Mouse (Mus musculus) layer of hippocampus, postnatal 14 days (tissue): Measurements from ENCODE around the gene Disp2. TPM values are rescaled to one million over a fixed set of nuclear protein-coding genes. Genes with fewer than 3 reads are reported as not detected.
A peak's percentile ranks its signal among the peaks of the same experiment; 100 is the strongest.

Experiments used
- DNase-seq, 2 experiments: peaks; one replicate each; pipeline ENCODE4 v3.0.0; 2021 to 2022; ENCODE audit warnings: low spot score in 2 of 2, mixed read lengths in 1 of 2
- long read RNA-seq, 2 experiments: library from polyadenylated mRNA; stranded (forward); transcript quantifications; one replicate each; pipeline ENCODE4 v2.0.0; 2021
- total RNA-seq, 2 experiments: library from RNA; stranded (reverse); gene quantifications; 2 replicates each; pipeline ENCODE4 v1.2.3; 2021

Disp2 gene
- total RNA-seq: 100 to 1,000 TPM; 218 to 234 TPM
- long read RNA-seq, experiment 1, full-length matches to known transcripts: 7 of 49 reads
- long read RNA-seq, experiment 1, partial matches to known transcripts: 41 of 49 reads
- long read RNA-seq, experiment 1, other reads (novel, unspliced or antisense): 1 of 49 reads
- long read RNA-seq, experiment 2, full-length matches to known transcripts: 11 of 54 reads
- long read RNA-seq, experiment 2, partial matches to known transcripts: 39 of 54 reads
- long read RNA-seq, experiment 2, other reads (novel, unspliced or antisense): 4 of 54 reads

- peak; percentile 94 to 96 for DNase-seq
Measured at GRCm38 (mm10) chr2:118779504-118780480, at the start of gene Disp2. Gene Disp2 (plus strand): TSS chr2:118779719.

DNA sequence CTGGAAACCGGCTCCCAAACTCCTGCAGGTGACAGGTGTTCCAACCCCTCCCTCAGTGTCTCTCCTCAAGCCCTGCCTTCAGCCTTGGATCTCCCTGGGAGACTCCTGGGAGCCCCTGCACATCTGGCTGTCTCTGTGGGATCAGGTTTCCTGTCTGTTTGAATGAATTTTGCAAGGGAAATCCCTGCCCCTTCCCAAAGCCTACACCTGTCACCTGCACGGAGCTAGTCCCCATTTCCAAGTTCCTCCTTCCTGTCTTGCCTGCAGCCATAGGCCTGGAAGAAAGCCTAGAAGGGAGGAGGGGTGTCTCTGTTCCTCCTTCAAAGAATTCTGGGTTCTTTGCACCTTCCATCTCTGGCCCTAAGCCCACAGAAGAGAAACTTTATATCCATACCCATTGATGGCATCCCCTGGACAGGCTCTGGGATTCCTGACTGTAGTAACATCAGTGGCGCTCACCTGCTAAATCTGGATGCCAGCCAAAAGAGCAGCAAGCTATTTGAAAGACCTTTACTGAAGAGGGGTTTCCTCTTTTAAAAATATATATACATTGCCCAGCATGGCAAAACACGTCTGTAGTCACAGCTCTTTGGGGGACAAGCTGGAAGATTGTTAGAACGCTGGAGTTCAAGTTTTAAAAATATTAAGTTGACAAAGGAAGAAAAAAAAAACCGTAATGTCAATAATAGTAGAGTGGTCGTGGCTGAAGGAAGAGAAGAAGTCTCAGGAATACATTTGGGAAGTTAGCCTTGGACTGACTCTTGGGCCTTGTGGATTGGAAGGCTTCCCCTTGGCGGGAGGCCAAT, 49.5 kb upstream of the Disp2 start:
- DNase-seq: no peak

GRCm38 (mm10) chr2:118730622-118730915, 49.0 kb upstream of the Disp2 start:
- DNase-seq: peak; percentile 77 to 82

- DNase-seq: no peak
Measured at GRCm38 (mm10) chr2:118731981-118732380, 47.5 kb upstream of the Disp2 start.

- peak; percentile 53 to 80 for DNase-seq
Measured at GRCm38 (mm10) chr2:118733341-118733740, 46.2 kb upstream of the Disp2 start.

DNA sequence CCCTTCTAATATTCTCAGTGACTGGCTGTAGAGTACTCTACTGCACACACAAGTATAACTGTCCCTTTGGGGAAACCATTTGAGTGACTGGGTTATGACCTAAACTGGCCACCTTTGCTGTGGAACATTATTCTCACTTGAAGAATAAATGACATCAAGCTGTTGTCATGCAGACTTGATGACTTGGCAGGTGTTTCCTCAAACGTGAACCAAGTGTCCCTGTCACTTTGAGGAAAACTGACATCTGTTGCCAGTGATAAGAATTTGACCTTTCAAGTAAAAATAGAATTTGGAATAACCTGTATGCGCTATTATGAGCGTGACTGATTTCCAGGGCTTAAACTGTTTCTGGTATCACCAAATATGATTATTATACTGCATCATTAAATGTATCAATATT, 39.2 kb upstream of the Disp2 start:
- no peak for DNase-seq

DNA sequence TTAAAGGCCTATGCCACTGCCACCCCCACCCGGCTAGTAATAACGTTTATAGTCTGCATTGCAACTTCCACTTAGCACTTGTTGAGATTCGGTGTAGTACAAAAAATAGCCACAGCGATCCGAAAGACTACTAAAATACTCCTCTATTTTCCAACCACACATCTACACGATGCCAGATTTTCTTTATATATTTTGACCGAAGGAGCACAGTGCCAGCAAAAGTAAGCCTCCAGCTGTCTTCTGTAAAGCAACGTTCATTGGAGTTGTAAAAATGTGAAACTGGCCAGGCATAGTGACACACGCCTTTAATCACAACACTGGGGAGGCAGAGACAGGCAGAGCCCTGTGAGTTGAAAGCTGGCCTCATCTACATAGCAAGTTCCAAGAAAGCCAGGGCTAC, 38.3 kb upstream of the Disp2 start:
- DNase-seq: no peak

- peak in 1 of 2 experiments; percentile 58 for DNase-seq
Measured at GRCm38 (mm10) chr2:118743261-118743943, 36.1 kb upstream of the Disp2 start.

- DNase-seq: no peak
Measured at GRCm38 (mm10) chr2:118744621-118745020, 34.9 kb upstream of the Disp2 start.

DNA sequence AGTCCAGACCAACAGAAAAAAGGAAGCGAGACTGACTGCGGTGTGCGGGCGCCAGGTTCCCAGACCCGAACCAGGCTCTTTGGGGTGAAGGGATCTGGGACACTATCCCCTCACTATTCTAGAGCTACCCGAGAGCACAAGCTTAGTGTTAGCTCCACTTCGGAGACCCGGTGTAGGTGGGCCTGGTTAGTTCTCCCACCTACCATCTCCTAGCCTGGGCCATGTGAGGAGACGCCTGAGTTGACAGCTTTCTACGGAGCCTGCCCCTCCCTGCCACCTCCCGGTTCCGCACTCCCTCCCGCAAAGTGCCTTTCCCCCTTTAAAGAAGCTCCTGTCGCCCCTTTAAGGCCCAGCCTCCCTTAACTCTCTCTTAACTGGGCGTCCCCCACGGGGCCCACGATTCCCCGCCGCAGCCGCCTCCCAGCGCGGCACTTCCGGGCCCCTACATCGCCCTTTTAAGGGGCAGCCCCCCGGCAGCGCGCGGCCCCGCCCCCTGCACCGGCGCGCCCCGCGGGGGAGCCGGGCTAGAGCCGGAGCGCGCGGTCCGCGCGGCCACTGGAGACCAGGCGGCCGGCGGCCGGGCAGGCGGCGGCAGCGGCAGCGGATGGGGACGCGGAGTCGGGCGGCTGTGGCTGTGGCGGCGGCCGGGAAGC, 34.2 kb upstream of the Disp2 start, which contains the start of gene Inafm2:
Gene Inafm2 (plus strand): TSS at position 527 of the 653 bp plus-strand sequence.
- DNase-seq: peak; percentile 87 to 94

DNA sequence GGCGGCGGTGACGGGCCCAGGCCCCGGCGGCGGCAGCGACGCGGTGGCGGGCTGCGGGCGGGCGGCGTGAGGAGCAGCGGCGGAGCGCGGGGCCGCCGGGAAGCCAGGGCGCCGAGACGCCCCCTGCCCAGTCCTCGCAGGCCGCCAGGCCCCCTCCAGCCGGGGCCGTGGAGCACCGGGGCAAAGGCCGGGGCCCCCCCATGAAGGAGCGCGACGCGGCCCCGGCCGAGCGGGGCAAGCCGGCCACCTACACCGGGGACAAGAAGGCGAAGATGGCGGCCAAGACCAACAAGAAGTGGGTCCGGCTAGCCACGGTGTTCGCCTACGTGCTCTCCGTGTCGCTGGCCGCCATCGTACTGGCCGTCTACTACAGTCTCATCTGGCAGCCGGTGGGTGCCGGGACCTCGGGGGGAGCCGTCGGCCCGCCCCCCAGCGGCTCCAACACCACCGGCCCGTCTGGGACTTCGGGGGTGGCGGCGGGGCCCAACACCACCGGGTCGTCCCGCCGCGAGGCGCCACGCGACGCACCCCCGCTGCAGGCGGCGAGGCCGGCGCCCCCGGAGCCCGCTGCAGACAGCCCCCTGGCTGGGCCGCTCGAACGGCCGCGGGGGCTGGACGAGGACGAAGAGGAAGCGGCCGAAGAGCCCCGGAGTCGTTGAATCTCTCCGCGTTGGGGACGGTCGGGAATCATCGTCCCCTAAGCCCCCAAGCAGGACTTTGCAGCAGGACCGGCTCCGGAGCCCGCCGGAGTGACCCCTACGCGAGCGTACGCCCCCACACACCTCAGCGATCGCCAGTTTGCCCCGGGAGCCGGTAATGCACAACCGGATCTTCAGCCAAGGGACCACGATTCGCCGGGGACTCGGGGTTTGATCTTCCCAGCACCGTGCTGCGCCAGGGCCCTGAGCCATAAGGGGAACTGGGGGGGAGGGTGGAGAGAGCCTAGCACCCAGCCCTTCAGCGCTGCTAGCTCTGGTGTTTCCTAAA, 33.3 kb upstream of the Disp2 start:
- no peak for DNase-seq

GRCm38 (mm10) chr2:118747301-118747960, 32.1 kb upstream of the Disp2 start:
- no peak for DNase-seq

- no peak for DNase-seq
Measured at GRCm38 (mm10) chr2:118749341-118749884, 30.1 kb upstream of the Disp2 start.

DNA sequence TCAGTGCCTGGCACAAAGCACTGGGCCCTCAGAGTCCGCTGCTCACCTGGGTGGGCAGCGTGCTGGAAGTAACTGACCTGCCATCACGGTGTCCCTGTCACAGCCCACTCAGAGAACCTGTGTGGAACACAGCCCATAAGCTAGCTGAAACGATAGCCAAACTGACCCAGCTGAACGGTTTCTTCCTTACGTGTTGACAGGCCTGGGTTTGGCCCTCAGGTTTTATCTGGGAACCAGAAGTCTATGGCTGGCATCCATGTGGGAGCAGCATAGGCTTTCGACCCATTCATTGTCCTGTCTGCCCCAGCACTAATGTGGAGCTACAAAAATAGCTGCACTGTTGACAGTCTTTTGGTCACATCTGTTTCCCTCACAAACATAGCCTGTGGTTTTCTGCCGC, 29.0 kb upstream of the Disp2 start:
- no peak for DNase-seq

DNA sequence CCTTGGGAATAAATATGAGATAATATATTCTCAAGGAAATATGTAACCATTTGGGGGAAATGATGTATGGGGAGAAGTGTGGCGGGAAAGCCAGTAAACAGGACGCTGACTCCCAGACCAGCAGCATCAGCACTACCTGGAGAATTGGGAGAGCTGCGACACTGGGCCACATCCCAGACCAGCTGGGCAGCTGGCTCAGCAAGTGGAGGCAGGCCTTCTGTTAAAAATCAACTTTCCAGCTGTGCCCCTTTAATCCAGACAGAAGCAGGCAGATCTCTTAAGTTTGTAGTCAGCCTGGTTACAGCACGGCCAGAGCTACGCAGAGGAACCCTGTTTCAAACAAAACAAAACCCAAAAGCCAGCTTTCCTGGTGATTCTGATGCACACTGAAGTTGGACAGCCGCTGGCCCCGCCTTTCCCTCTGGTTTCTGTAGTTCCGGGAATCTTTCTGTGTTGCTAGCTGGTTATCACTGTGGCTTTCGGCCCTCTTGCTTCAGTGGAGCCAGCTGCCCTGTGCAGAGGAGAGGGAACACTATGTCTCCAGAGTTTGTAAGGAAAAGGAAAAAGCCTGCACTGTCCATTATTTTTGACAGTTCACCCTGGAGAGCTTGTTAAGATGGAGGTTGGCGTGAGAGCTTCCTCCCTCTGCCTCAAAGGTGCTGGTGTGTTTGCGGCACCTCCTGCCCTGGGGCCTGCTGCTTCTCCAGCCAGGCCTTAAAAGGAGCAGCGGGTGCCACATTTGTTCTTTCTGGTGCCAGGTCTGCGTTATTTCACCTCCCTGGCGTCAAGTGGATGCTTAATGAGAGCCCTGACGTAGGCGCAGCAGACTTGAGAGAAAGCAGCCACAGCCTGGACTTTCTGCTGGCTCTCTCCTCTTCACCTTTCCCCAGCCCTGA, 27.4 kb upstream of the Disp2 start:
- no peak for DNase-seq

DNA sequence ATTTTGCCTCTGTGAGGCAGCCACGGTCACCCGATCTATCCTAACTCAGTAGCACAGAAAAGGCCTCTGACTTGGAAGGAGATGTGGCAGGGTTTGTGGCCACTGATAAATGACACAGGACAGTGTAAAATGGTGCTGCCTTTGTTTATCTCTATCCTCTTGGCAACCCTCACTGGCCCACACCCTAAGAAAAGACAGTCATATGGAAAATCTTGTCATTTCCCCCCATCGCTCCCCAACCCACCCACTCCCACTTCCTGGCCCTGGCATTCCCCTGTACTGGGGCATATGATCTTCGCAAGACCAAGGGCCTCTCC, 26.8 kb upstream of the Disp2 start:
- DNase-seq: no peak

- DNase-seq: no peak
Measured at GRCm38 (mm10) chr2:118754143-118754542, 25.4 kb upstream of the Disp2 start.
